Comparison of ENCODE assay signal across 17 mouse cellular contexts in the genomic region with DNA sequence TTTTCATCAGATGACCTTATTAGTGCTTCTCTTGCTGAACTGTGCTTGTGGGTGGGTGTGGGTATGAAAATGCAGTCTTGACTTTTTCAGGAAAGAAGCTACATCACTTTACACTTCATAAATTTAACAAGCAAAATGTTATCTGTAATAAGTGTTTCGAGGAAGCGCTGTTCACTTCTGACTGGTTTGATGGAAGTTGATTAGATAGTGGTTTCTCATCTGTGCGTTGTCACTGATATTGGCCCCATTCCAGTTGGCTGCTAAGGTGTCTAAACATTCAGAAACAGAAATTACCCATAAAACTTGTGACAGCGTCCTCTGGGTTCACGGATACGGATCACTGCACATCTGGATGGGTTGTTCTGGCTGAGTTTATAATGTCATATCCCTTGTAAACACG.
"Had no signal": no experiment of that assay in that cellular context is flagged by ENCODE, and none has a peak within 500 bp of the region (broad histone marks: within the 10 kb centered on the region; RNA-seq: fewer than 3 reads in every experiment).

No protein-coding gene starts in this region.

- H3K4me1 ChIP-seq: midbrain, embryonic 12.5 days; neural tube, embryonic 13.5 days; neural tube, embryonic 15.5 days had no signal

- H3K27ac ChIP-seq: midbrain, embryonic 10.5 days; midbrain, embryonic 12.5 days; neural tube, embryonic 13.5 days; neural tube, embryonic 15.5 days had no signal

- H3K4me3 ChIP-seq: midbrain, embryonic 10.5 days; midbrain, embryonic 12.5 days; myocyte; neural tube, embryonic 13.5 days; neural tube, embryonic 15.5 days had no signal

- H3K27me3 ChIP-seq: midbrain, embryonic 12.5 days; neural tube, embryonic 13.5 days; neural tube, embryonic 15.5 days had no signal

- H3K36me3 ChIP-seq: midbrain, embryonic 10.5 days; midbrain, embryonic 12.5 days; neural tube, embryonic 13.5 days; neural tube, embryonic 15.5 days had no signal

- H3K9ac ChIP-seq: lung, embryonic 14.5 days; midbrain, embryonic 12.5 days; neural tube, embryonic 13.5 days; neural tube, embryonic 15.5 days had no signal

- H3K9me3 ChIP-seq: midbrain, embryonic 10.5 days; midbrain, embryonic 12.5 days; neural tube, embryonic 13.5 days; neural tube, embryonic 15.5 days had no signal

- DNase-seq: lung, embryonic 14.5 days; lung, postnatal 10 days; lung, postnatal 4 days; midbrain, embryonic 14.5 days; retina, postnatal 1 day; right cerebral cortex, adult 18-20 months; right cerebral cortex, postnatal 25 days; right cerebral cortex, postnatal 4 days; spleen, adult 18-20 months; thymus, adult 18-20 months; thymus, postnatal 14 days; thymus, postnatal 36 days had no signal
